Mouse (Mus musculus): ENCODE data around the gene Frs3. TPM values are rescaled to one million over a fixed set of nuclear protein-coding genes. Genes with fewer than 3 reads are reported as not detected.
A peak's percentile ranks its signal among the peaks of the same experiment; 100 is the strongest.

The Frs3 gene
- polyA plus RNA-seq, 1 experiment from 2014 or later: 27.1 TPM

DNA sequence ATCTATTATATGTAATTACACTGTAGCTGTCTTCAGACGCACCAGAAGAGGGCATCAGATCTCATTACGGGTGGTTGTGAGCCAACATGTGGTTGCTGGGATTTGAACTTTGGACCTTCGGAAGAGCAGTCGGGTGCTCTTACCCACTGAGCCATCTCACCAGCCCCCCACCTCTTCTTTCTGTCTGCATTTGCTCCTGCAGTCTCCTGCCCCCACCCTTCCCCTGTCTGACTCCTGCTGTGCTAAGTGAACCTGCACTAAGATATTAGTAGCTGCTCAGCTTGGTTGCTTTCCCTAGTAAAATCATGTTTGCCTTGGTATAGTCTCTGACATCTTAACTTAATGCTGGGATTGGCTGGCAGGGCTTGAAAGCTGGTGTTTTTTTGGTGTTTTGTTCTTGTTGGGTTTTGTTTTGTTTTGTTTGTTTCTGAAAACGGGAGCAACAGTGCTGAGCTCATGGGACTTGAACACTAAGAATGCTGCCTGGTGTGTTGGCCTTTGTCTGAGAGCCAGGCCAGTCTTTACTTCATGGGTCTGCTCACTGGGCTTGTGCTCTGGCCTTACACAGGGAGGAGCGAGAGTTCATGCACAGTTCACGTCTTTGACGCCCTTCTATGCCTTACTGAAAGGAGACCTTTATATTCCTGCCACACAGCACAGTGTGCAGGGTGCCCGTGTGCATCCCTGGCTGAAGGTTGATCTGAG, 25.7 kb upstream of the Frs3 start:
- no peaks in the 10 kb centered on the region for H3K9me3 ChIP-seq (ENCODE audit: control insufficient read depth, low read length)
- no peak overlapping the region for H3K4me3 ChIP-seq (replicated peaks; ENCODE audit: low read length)
- ATAC-seq: peak; percentile 54
- no peaks in the 10 kb centered on the region for H3K4me1 ChIP-seq (replicated peaks; ENCODE audit: control insufficient read depth, insufficient read depth, low read length)
- H3K27me3 ChIP-seq (replicated peaks; ENCODE audit: control insufficient read depth, insufficient read depth, low read length): no peaks in the 10 kb centered on the region
- no peaks in the 10 kb centered on the region for H3K36me3 ChIP-seq (ENCODE audit: control insufficient read depth, insufficient read depth)
- H3K27ac ChIP-seq (ENCODE audit: low read length): no peak overlapping the region
- H3K4me2 ChIP-seq (ENCODE audit: low read length): no peak overlapping the region
- H3K9ac ChIP-seq (replicated peaks; ENCODE audit: low read depth, low read length): no peak overlapping the region
- WGBS: 20% methylated on average over 9 of the region's 9 CpGs

- Histone ChIP-seq H3K9ac (replicated peaks; ENCODE audit: low read depth, low read length) (no peak overlapping the region), H3K27ac (ENCODE audit: low read length) (no peak overlapping the region), H3K27me3 (replicated peaks; ENCODE audit: control insufficient read depth, insufficient read depth, low read length) (no peaks in the 10 kb centered on the region), H3K36me3 (ENCODE audit: control insufficient read depth, insufficient read depth) (no peaks in the 10 kb centered on the region), H3K4me1 (replicated peaks; ENCODE audit: control insufficient read depth, insufficient read depth, low read length) (peaks cover 6% of the 10 kb centered on the region), H3K9me3 (ENCODE audit: control insufficient read depth, low read length) (no peaks in the 10 kb centered on the region), H3K4me2 (ENCODE audit: low read length) (no peak overlapping the region), H3K4me3 (replicated peaks; ENCODE audit: low read length) (no peak overlapping the region)
- WGBS: 88% methylated on average over 7 of the region's 7 CpGs
- no peak for ATAC-seq
These were observed 24.4 kb upstream of the Frs3 start for GRCm38 (mm10) chr17:47664474-47664873.

GRCm38 (mm10) chr17:47669166-47669565, 19.7 kb upstream of the Frs3 start:
- H3K9me3 ChIP-seq (ENCODE audit: control insufficient read depth, low read length): no peaks in the 10 kb centered on the region
- H3K27ac ChIP-seq (ENCODE audit: low read length): no peak overlapping the region
- peak; percentile 77 for ATAC-seq
- no peak overlapping the region for H3K4me3 ChIP-seq (replicated peaks; ENCODE audit: low read length)
- WGBS: 33% methylated on average over 4 of the region's 4 CpGs
- no peak overlapping the region for H3K9ac ChIP-seq (replicated peaks; ENCODE audit: low read depth, low read length)
- H3K27me3 ChIP-seq (replicated peaks; ENCODE audit: control insufficient read depth, insufficient read depth, low read length): peaks cover 7% of the 10 kb centered on the region; the same call in 1 of the 2 replicates
- no peak overlapping the region for H3K4me2 ChIP-seq (ENCODE audit: low read length)
- H3K36me3 ChIP-seq (ENCODE audit: control insufficient read depth, insufficient read depth): no peaks in the 10 kb centered on the region; the same call in 1 of the 2 replicates
- H3K4me1 ChIP-seq (replicated peaks; ENCODE audit: control insufficient read depth, insufficient read depth, low read length): peaks cover 14% of the 10 kb centered on the region

DNA sequence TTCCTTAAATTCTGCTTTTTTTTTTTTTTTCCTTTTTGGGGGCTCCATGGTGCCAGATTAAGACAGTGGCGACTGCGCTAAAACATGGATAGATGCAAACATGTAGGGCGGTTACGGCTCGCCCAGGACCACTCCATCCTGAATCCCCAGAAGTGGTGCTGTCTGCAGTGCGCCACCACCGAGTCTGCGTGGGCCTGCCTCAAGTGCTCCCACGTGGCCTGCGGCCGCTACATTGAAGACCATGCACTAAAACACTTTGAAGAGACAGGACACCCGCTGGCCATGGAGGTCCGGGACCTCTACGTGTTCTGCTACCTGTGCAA, 16.9 kb upstream of the Frs3 start:
- 19% methylated on average over 14 of the region's 14 CpGs for WGBS
- Histone ChIP-seq H3K4me2 (ENCODE audit: low read length) (peak overlapping the region; percentile 45), H3K9ac (replicated peaks; ENCODE audit: low read depth, low read length) (peak overlapping the region; percentile 38; the same call in 1 of the 2 replicates), H3K36me3 (ENCODE audit: control insufficient read depth, insufficient read depth) (no peaks in the 10 kb centered on the region; the same call in 1 of the 2 replicates), H3K27me3 (replicated peaks; ENCODE audit: control insufficient read depth, insufficient read depth, low read length) (peaks cover 7% of the 10 kb centered on the region; the same call in 1 of the 2 replicates), H3K4me1 (replicated peaks; ENCODE audit: control insufficient read depth, insufficient read depth, low read length) (peaks cover 14% of the 10 kb centered on the region), H3K4me3 (replicated peaks; ENCODE audit: low read length) (peak overlapping the region; percentile 25), H3K9me3 (ENCODE audit: control insufficient read depth, low read length) (no peaks in the 10 kb centered on the region), H3K27ac (ENCODE audit: low read length) (no peak overlapping the region)
- no peak for ATAC-seq

- no peak overlapping the region for H3K27ac ChIP-seq (ENCODE audit: low read length)
- peak overlapping the region; percentile 45 for H3K4me2 ChIP-seq (ENCODE audit: low read length)
- peaks cover 14% of the 10 kb centered on the region for H3K4me1 ChIP-seq (replicated peaks; ENCODE audit: control insufficient read depth, insufficient read depth, low read length)
- H3K9me3 ChIP-seq (ENCODE audit: control insufficient read depth, low read length): no peaks in the 10 kb centered on the region
- 7% methylated on average over 65 of the region's 68 CpGs for WGBS
- H3K27me3 ChIP-seq (replicated peaks; ENCODE audit: control insufficient read depth, insufficient read depth, low read length): peaks cover 7% of the 10 kb centered on the region; the same call in 1 of the 2 replicates
- H3K9ac ChIP-seq (replicated peaks; ENCODE audit: low read depth, low read length): peak overlapping the region; percentile 38
- peak; percentile 21; the same call in 1 of the 2 replicates for ATAC-seq
- no peaks in the 10 kb centered on the region; the same call in 1 of the 2 replicates for H3K36me3 ChIP-seq (ENCODE audit: control insufficient read depth, insufficient read depth)
- H3K4me3 ChIP-seq (replicated peaks; ENCODE audit: low read length): peak overlapping the region; percentile 25
These were observed 16.3 kb upstream of the Frs3 start for GRCm38 (mm10) chr17:47672311-47673111.

- Histone ChIP-seq H3K27me3 (replicated peaks; ENCODE audit: control insufficient read depth, insufficient read depth, low read length) (peaks cover 7% of the 10 kb centered on the region; the same call in 1 of the 2 replicates), H3K4me3 (replicated peaks; ENCODE audit: low read length) (no peak overlapping the region), H3K4me2 (ENCODE audit: low read length) (no peak overlapping the region), H3K9ac (replicated peaks; ENCODE audit: low read depth, low read length) (no peak overlapping the region), H3K9me3 (ENCODE audit: control insufficient read depth, low read length) (no peaks in the 10 kb centered on the region), H3K36me3 (ENCODE audit: control insufficient read depth, insufficient read depth) (peaks cover 5% of the 10 kb centered on the region), H3K4me1 (replicated peaks; ENCODE audit: control insufficient read depth, insufficient read depth, low read length) (peaks cover 6% of the 10 kb centered on the region; the same call in 1 of the 2 replicates), H3K27ac (ENCODE audit: low read length) (peak overlapping the region; percentile 29; the same call in 1 of the 2 replicates)
- WGBS: 14% methylated on average over 9 of the region's 9 CpGs
- peak; percentile 44; the same call in 1 of the 2 replicates for ATAC-seq
These were observed 12.2 kb upstream of the Frs3 start for GRCm38 (mm10) chr17:47676581-47676980.

DNA sequence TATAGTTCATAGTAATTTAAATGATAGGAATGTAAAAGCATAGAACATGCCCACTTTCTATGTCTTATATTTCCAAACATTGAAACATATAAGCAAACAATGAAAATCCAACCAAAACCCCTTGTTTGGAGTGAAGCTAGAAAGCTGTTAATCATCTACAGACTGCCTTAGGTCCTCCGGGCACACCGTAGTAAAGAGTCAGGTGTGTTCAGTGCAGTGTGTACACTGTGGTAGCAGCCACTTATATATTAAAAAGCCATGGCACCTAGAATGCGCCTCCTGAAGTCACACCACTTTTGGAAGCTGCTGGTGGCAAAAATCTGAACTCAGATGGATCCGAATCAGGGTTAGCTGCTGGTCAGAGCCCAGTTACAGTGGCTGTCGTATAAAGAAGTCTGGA, 10.6 kb upstream of the Frs3 start:
- H3K27me3 ChIP-seq (replicated peaks; ENCODE audit: control insufficient read depth, insufficient read depth, low read length): no peaks in the 10 kb centered on the region
- H3K27ac ChIP-seq (ENCODE audit: low read length): no peak overlapping the region
- H3K9ac ChIP-seq (replicated peaks; ENCODE audit: low read depth, low read length): no peak overlapping the region
- no peaks in the 10 kb centered on the region for H3K9me3 ChIP-seq (ENCODE audit: control insufficient read depth, low read length)
- peaks cover 17% of the 10 kb centered on the region for H3K36me3 ChIP-seq (ENCODE audit: control insufficient read depth, insufficient read depth)
- 93% methylated on average over 5 of the region's 5 CpGs for WGBS
- no peak overlapping the region for H3K4me2 ChIP-seq (ENCODE audit: low read length)
- H3K4me1 ChIP-seq (replicated peaks; ENCODE audit: control insufficient read depth, insufficient read depth, low read length): no peaks in the 10 kb centered on the region
- ATAC-seq: no peak
- H3K4me3 ChIP-seq (replicated peaks; ENCODE audit: low read length): no peak overlapping the region

- Histone ChIP-seq H3K4me1 (replicated peaks; ENCODE audit: control insufficient read depth, insufficient read depth, low read length) (no peaks in the 10 kb centered on the region), H3K9ac (replicated peaks; ENCODE audit: low read depth, low read length) (no peak overlapping the region), H3K9me3 (ENCODE audit: control insufficient read depth, low read length) (no peaks in the 10 kb centered on the region), H3K4me3 (replicated peaks; ENCODE audit: low read length) (no peak overlapping the region), H3K4me2 (ENCODE audit: low read length) (no peak overlapping the region), H3K36me3 (ENCODE audit: control insufficient read depth, insufficient read depth) (peaks cover 17% of the 10 kb centered on the region), H3K27ac (ENCODE audit: low read length) (no peak overlapping the region), H3K27me3 (replicated peaks; ENCODE audit: control insufficient read depth, insufficient read depth, low read length) (no peaks in the 10 kb centered on the region)
- WGBS: 88% methylated on average over 5 of the region's 5 CpGs
- ATAC-seq: no peak
These were observed 10.1 kb upstream of the Frs3 start for GRCm38 (mm10) chr17:47678702-47679101.

DNA sequence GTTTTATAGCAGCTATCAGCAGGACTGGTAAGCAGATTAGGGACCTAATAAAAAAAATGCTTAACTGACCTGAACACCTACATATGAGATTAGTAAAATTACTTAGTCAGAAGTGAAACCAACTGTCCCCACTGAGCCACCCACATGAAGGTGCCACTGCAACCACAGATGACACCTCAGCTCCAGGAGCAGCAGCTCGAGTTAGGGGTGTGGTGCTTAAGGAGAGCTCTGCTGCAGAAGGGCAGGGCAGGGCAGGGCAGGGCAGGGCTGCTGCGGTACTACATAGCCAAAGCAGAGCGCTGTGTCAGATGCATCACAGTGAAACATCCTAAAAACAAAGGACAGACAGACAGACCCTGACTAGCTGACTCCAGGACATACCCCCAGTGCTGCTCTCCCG, 6.0 kb upstream of the Frs3 start:
- H3K36me3 ChIP-seq (ENCODE audit: control insufficient read depth, insufficient read depth): peaks cover 20% of the 10 kb centered on the region
- no peak for ATAC-seq

More for the DNA sequence above, 6.0 kb upstream of the Frs3 start:
- 88% methylated on average over 4 of the region's 4 CpGs for WGBS
- H3K4me2 ChIP-seq (ENCODE audit: low read length): no peak overlapping the region
- H3K27ac ChIP-seq (ENCODE audit: low read length): no peak overlapping the region
- H3K9me3 ChIP-seq (ENCODE audit: control insufficient read depth, low read length): no peaks in the 10 kb centered on the region
- H3K27me3 ChIP-seq (replicated peaks; ENCODE audit: control insufficient read depth, insufficient read depth, low read length): no peaks in the 10 kb centered on the region
- no peak overlapping the region for H3K4me3 ChIP-seq (replicated peaks; ENCODE audit: low read length)
- H3K4me1 ChIP-seq (replicated peaks; ENCODE audit: control insufficient read depth, insufficient read depth, low read length): peaks cover 9% of the 10 kb centered on the region
- no peak overlapping the region for H3K9ac ChIP-seq (replicated peaks; ENCODE audit: low read depth, low read length)

All from forebrain, embryonic 16.5 days (tissue).